Mouse (Mus musculus): ENCODE data around the gene Msantd1. TPM values are rescaled to one million over a fixed set of nuclear protein-coding genes. Genes with fewer than 3 reads are reported as not detected.
"Not testable (repeated sequence)": the region's sequence is repeated elsewhere in the genome, so short reads cannot be mapped to it uniquely, and the experiment has no call there.

Gene Msantd1
- total RNA-seq (2021), result 1 to 10 TPM; 7.6 to 8.0 TPM

- intact Hi-C loops (cut with DNase I), result no loop called here
- no peak for DNase-seq (ENCODE audit: low spot score in 2 of 2)
Measured at GRCm38 (mm10) chr5:34907910-34908725, at the start of gene Msantd1. Gene Msantd1, plus strand, starts transcription at chr5:34908012.

- DNase-seq (ENCODE audit: low spot score in 2 of 2), result no peak
- intact Hi-C loops (cut with DNase I), result no loop called here
Measured at GRCm38 (mm10) chr5:34865367-34865766, 42.4 kb upstream of the Msantd1 start.

DNA sequence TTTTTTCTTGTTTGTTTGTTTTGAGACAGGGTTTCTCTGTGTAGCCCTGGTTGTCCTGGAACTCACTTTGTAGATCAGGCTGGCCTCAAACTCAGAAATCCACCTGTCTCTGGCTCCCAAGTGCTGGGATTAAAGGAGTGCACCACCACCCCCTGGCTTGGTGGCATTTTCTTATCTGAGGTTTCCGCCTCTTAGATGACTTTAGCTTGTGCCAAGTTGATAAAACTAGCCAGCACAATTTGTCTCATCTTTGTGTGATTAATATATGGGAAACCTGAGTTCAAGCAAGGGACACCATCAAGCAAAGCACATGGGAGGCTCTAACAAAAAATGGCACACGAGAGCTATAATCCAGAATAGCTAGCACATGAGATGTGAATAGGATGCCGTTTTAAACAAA is 27.5 kb upstream of the Msantd1 start:
- intact Hi-C loops (cut with DNase I), result not testable (repeated sequence)

DNA sequence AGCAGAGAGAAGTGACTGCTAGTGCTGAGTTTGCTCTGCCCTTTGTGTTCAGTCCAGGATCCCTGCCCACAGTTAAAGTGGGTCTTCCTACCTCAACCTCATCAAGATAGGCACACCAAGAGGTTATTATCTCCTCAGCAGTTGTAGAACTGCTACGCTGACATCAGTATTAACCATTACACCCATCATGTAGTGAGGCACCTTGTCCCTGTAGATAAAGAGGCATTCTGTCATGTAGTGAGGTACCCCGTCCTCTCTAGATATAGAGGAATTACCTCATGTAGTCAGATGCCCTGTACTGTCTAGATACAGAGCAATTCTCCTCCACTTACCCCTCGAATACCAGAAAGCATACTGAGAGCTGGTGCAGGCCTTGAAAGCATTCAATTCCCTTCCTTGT is 26.8 kb upstream of the Msantd1 start:
- intact Hi-C loops (cut with DNase I), result no loop called here
- no peak for DNase-seq (ENCODE audit: low spot score in 2 of 2)

More for the DNA sequence above, 27.5 kb upstream of the Msantd1 start:
- DNase-seq (ENCODE audit: low spot score in 2 of 2), result not testable (repeated sequence)

DNA sequence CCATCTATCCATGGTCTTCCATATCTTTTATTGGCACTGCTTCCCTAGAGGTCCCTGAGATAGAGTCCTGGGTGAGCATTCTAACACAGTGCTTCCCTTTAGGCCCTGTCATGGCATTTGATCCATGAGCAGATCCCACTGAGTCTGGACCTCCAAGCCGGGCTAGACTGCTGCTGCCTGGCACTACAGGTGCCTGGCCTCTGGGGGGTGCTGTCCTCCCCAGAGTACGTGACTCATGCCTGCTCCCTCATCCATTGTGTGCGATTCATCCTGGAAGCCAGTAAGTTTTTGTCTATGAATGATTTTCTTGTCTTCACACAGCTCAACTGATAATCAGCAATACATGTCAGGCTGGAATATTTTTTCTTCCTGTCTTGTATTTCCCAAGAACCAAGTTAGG is 22.6 kb upstream of the Msantd1 start:
- intact Hi-C loops (cut with DNase I), result no loop called here
- no peak for DNase-seq (ENCODE audit: low spot score in 2 of 2)

DNA sequence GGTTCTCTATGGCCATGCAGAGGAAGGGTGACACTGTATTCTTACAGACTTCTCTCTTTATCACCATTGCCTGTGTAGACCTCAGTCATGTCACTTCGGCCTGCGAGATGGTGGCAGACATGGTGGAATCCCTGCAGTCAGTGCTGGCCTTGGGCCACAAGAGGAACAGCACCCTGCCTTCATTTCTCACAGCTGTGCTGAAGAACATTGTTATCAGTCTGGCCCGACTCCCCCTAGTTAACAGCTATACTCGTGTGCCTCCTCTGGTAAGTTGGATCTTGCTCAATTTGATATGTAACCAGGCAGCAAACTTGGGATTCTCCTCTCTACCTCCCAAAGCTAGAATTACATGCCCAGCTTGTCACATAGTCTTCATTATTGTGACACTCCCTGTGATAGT is 18.6 kb upstream of the Msantd1 start:
- DNase-seq (ENCODE audit: low spot score in 2 of 2), result no peak
- intact Hi-C loops (cut with DNase I), result no loop called here

GRCm38 (mm10) chr5:34896697-34897453 is 10.9 kb upstream of the Msantd1 start:
- no peak for DNase-seq (ENCODE audit: low spot score in 2 of 2)

GRCm38 (mm10) chr5:34899787-34900469 is 7.9 kb upstream of the Msantd1 start:
- intact Hi-C loops (cut with DNase I), result loop anchor here (10.0 kb wide), 1 partner anchor 235 kb away; the partner anchor contains the start of genes Grk4 and Nop14
- DNase-seq (ENCODE audit: low spot score in 2 of 2), result peak in 1 of 2 experiments; percentile 28

More at GRCm38 (mm10) chr5:34896697-34897453, 10.9 kb upstream of the Msantd1 start:
- intact Hi-C loops (cut with DNase I), result loop anchor here (10.0 kb wide), 1 partner anchor 232 kb away; the partner anchor contains the start of genes Grk4 and Nop14

- no peak for DNase-seq (ENCODE audit: low spot score in 2 of 2)
- intact Hi-C loops (cut with DNase I), result no loop called here
Measured at GRCm38 (mm10) chr5:34902371-34902770, 5.4 kb upstream of the Msantd1 start.

GRCm38 (mm10) chr5:34902811-34903385 is 4.9 kb upstream of the Msantd1 start:
- intact Hi-C loops (cut with DNase I), result no loop called here
- peak; percentile 36 for DNase-seq (ENCODE audit: low spot score in 2 of 2)

DNA sequence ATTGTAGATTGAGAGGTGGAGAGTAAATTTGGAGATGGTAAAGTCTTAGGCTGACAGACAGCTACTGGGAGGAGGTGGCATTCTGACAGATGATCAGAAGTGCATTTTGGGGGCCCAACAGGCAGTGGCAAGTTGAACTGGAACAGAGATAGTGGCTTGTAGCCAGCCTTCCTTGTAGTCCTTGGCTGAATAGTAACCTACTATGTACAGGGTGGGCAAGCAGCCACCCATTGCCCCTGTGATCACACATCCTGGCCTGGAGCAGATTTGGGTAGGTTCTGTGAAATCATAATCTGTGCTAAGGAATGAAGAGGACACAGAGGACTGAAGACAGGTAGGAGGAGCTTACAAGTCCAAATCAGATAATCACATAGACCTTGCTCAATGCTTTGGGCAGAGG is 3.4 kb upstream of the Msantd1 start:
- intact Hi-C loops (cut with DNase I), result no loop called here
- DNase-seq (ENCODE audit: low spot score in 2 of 2), result no peak

DNA sequence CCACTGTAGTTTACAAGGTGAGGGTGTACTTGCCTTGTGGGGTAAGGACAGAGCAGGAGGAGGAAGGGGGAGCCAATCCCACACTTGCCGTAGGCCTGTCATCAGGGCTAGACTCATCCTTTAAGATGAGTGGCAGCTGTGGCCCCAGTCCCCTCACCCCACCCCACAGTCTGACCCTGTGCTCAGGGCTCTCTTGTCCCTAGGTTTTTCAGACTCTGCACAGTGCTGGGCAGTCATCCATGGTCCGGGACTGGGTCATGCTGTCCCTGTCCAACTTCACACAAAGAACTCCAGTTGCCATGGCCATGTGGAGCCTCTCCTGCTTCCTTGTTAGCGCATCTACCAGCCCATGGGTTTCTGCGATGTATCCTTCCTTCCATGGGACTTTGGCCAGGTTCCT is 582 bp upstream of the Msantd1 start:
- DNase-seq (ENCODE audit: low spot score in 2 of 2), result no peak
- intact Hi-C loops (cut with DNase I), result no loop called here

DNA sequence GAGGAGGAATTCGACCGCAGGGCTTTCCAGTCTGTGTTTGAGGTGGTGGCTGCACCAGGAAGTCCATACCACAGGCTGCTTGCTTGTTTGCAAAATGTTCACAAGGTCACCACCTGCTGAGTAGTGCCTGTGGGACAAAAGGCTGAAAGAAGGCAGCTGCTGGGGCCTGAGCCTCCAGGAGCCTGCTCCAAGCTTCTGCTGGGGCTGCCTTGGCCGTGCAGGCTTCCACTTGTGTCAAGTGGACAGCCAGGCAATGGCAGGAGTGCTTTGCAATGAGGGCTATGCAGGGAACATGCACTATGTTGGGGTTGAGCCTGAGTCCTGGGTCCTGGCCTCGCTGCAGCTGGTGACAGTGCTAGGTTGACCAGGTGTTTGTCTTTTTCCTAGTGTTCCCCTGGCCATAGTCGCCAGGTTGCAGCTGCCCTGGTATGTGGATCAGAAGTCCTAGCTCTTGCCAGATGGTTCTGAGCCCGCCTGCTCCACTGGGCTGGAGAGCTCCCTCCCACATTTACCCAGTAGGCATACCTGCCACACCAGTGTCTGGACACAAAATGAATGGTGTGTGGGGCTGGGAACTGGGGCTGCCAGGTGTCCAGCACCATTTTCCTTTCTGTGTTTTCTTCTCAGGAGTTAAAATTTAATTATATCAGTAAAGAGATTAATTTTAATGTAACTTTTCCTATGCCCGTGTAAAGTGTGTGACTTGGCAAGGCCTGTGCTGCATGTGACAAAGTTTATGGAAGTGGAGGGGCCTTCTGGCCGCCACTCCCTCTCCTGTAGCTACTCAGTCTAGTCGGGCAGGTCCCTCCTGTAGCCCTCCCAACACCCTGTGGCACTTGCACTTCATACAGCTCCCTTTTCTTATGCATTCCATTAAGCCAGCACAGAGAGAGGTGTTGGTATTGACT is 1.2 kb downstream of the Msantd1 start:
- intact Hi-C loops (cut with DNase I), result no loop called here
- no peak for DNase-seq (ENCODE audit: low spot score in 2 of 2)

DNA sequence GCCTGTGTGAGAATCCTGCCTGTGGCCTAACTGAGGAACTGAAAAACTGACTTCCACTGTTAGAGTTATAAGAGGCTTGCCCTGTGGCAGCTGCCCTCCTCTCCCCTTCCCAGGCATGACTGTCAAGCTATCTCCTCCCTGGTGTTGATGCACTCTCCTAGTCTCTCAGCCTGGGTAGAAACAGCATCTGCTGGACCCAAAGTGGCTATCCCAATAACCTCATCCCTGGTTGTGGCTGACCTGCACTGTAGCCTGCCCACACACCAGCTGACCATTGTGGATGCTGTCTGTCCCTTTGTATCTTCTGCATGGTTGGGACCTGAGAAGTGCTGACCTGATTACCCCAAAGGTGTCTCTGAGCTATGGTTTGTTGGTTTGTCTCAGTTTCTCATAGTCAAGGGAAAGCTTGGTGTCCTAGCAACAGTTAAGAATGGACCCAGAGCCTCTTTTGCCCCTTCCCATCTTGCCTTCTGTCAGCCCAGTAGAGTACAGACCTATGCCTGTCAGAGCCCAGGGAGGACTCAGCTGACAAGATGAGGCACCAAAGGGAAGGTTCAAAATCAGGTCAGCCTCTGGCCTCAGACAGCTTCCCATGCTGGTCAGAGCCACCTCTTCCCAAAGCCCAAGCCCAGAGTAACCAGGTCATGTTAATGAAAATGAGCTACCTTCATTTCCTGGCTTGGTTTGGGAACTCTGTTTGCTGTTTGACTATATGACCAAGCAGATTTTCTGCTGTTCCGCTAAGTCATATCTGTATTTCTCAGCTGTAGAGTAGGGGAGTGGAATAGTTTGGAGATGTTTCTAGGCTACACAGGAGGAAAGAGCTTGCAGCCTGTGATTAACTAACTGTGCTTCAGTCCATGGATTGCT is 2.1 kb downstream of the Msantd1 start:
- intact Hi-C loops (cut with DNase I), result no loop called here
- DNase-seq (ENCODE audit: low spot score in 2 of 2), result no peak

DNA sequence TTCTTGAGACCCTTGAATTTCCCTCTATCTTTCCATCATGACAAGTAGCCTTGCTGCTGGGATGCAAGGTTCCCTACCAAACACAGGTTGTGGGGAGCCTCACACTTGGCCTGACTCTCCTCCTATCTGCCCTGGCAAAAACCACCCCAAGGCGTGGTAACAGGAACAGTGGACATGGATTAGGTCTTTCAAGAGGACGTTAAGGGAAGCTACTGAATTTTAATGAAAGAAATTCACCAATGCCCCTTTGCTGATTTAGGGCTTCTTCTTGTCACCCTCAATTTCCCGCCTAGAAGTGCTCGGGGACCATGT is 2.6 kb downstream of the Msantd1 start:
- DNase-seq (ENCODE audit: low spot score in 2 of 2), result no peak
- intact Hi-C loops (cut with DNase I), result no loop called here

GRCm38 (mm10) chr5:34915801-34916200 is 8.0 kb downstream of the Msantd1 start:
- intact Hi-C loops (cut with DNase I), result loop anchor here (1.0 to 5.0 kb wide), 2 partner anchors 112 to 128 kb away; no protein-coding TSS in a partner anchor
- DNase-seq (ENCODE audit: low spot score in 2 of 2), result peak; percentile 81 to 87

- intact Hi-C loops (cut with DNase I), result loop anchor here (5.0 kb wide), 1 partner anchor 110 kb away; no protein-coding TSS in a partner anchor
- peak; percentile 41 to 63 for DNase-seq (ENCODE audit: low spot score in 2 of 2)
Measured at GRCm38 (mm10) chr5:34917234-34917655, 9.4 kb downstream of the Msantd1 start.

- no peak for DNase-seq (ENCODE audit: low spot score in 2 of 2)
- intact Hi-C loops (cut with DNase I), result loop anchor here (5.0 kb wide), 1 partner anchor 109 kb away; no protein-coding TSS in a partner anchor
Measured at GRCm38 (mm10) chr5:34918785-34919184, 11.0 kb downstream of the Msantd1 start.
